In genomic region chr11:81152021-81152385, GRCm38 (mm10) we compare ENCODE assay signal across 8 mouse cellular contexts.
A peak's percentile ranks its signal among the peaks of the same experiment; 100 is the strongest.
DNase-seq lines count a peak whose midpoint lies in the region; ATAC-seq and TF ChIP-seq lines count a peak whose summit lies in the region.

No protein-coding gene starts in this region.

- peak; percentile 25; the same call in 1 of the 2 replicates for ATAC-seq in lung, postnatal 0 days
- ATAC-seq in forebrain, postnatal 0 days, result peak; percentile 44
- ATAC-seq in intestine, embryonic 14.5 days (replicated peaks; ENCODE audit: low FRiP score, low TSS enrichment, low read depth), result peak; percentile 8; the same call in 1 of the 2 replicates
- ATAC-seq in limb, embryonic 13.5 days (ENCODE audit: low FRiP score, low read depth), result no peak
- ATAC-seq in activated CD4-positive, CD25-positive, alpha-beta regulatory T cell, adult 4 months, result no peak

- no peak for TF ChIP-seq POLR2A in olfactory bulb, adult 2 months (IDR thresholded peaks at IDR 0.05; ENCODE audit: insufficient read depth, low read depth, low read length)

- 3% methylated on average over 26 of the region's 42 CpGs for WGBS in lung, postnatal 0 days
- under 1% methylated on average over 30 of the region's 42 CpGs for WGBS in forebrain, postnatal 0 days
- WGBS in intestine, embryonic 14.5 days, result under 1% methylated on average over 42 of the region's 42 CpGs
- WGBS in limb, embryonic 13.5 days, result 0% methylated on average over 31 of the region's 42 CpGs
- under 1% methylated on average over 42 of the region's 42 CpGs for WGBS in olfactory bulb, adult 2 months

- no peak overlapping the region for H3K9ac ChIP-seq in lung, postnatal 0 days (replicated peaks; ENCODE audit: low read depth)
- H3K9ac ChIP-seq in forebrain, postnatal 0 days, result peak overlapping the region; percentile 60
- H3K9ac ChIP-seq in intestine, embryonic 14.5 days (ENCODE audit: low read length), result peak overlapping the region; percentile 34
- H3K9ac ChIP-seq in limb, embryonic 13.5 days, result peak overlapping the region; percentile 55

- no peaks in the 10 kb centered on the region; the same call in 1 of the 2 replicates for H3K4me1 ChIP-seq in lung, postnatal 0 days (ENCODE audit: insufficient read depth, low read depth, low read length)
- H3K4me1 ChIP-seq in forebrain, postnatal 0 days (ENCODE audit: insufficient read depth), result peaks cover 3% of the 10 kb centered on the region; the same call in 1 of the 2 replicates
- H3K4me1 ChIP-seq in intestine, embryonic 14.5 days (replicated peaks; ENCODE audit: control insufficient read depth, insufficient read depth, low read length), result 0 out of 2 replicates have a peak, but pooled peaks cover 3% of the 10 kb centered on the region
- peaks cover 35% of the 10 kb centered on the region for H3K4me1 ChIP-seq in limb, embryonic 13.5 days
- peaks cover 16% of the 10 kb centered on the region for H3K4me1 ChIP-seq in olfactory bulb, adult 2 months (ENCODE audit: control insufficient read depth, insufficient read depth, low read length)

- DNase-seq in lung, postnatal 0 days (ENCODE audit: low spot score), result no peak
- DNase-seq in lung, postnatal 36 days, result no peak
- peak; percentile 39 for DNase-seq in cerebellum, adult 9-10 months
- peak; percentile 65 for DNase-seq in forebrain, postnatal 0 days
- DNase-seq in intestine, embryonic 14.5 days (ENCODE audit: low spot score), result peak; percentile 69

- peak overlapping the region; percentile 33 for H3K4me3 ChIP-seq in lung, postnatal 0 days (ENCODE audit: low read depth, low read length)
- peak overlapping the region; percentile 63 for H3K4me3 ChIP-seq in forebrain, postnatal 0 days (ENCODE audit: low read depth, low read length)
- peak overlapping the region; percentile 49 for H3K4me3 ChIP-seq in intestine, embryonic 14.5 days (ENCODE audit: low read depth, low read length)
- H3K4me3 ChIP-seq in limb, embryonic 13.5 days, result peak overlapping the region; percentile 53
- H3K4me3 ChIP-seq in olfactory bulb, adult 2 months (ENCODE audit: insufficient read depth, low read depth, low read length), result peak overlapping the region; percentile 55

- TF ChIP-seq CTCF in lung, postnatal 0 days (IDR thresholded peaks at IDR 0.05), result no peak
- TF ChIP-seq CTCF in forebrain, postnatal 0 days (IDR thresholded peaks at IDR 0.05; ENCODE audit: low read depth), result peak; percentile 63
- TF ChIP-seq CTCF in olfactory bulb, adult 2 months (IDR thresholded peaks at IDR 0.05; ENCODE audit: insufficient read depth, low read depth, low read length), result peak; percentile 70; the same call in 1 of the 2 replicates

- no peak overlapping the region for H3K27ac ChIP-seq in lung, postnatal 0 days (ENCODE audit: low read length)
- peak overlapping the region; percentile 64 for H3K27ac ChIP-seq in forebrain, postnatal 0 days (ENCODE audit: low read depth, low read length)
- no peak overlapping the region for H3K27ac ChIP-seq in intestine, embryonic 14.5 days (ENCODE audit: low read depth)
- H3K27ac ChIP-seq in limb, embryonic 13.5 days, result no peak overlapping the region
- peak overlapping the region; percentile 18 for H3K27ac ChIP-seq in olfactory bulb, adult 2 months (ENCODE audit: insufficient read depth, low read depth, low read length)

- no peaks in the 10 kb centered on the region for H3K9me3 ChIP-seq in lung, postnatal 0 days (ENCODE audit: low read length)
- no peaks in the 10 kb centered on the region for H3K9me3 ChIP-seq in forebrain, postnatal 0 days (ENCODE audit: low read length)
- H3K9me3 ChIP-seq in intestine, embryonic 14.5 days (ENCODE audit: control insufficient read depth, low read length), result no peaks in the 10 kb centered on the region
- H3K9me3 ChIP-seq in limb, embryonic 13.5 days, result no peaks in the 10 kb centered on the region

- TF ChIP-seq EP300 in lung, postnatal 0 days (IDR thresholded peaks at IDR 0.05), result no peak

- H3K36me3 ChIP-seq in lung, postnatal 0 days (ENCODE audit: insufficient read depth, low read length), result no peaks in the 10 kb centered on the region
- no peaks in the 10 kb centered on the region for H3K36me3 ChIP-seq in forebrain, postnatal 0 days (ENCODE audit: insufficient read depth)
- H3K36me3 ChIP-seq in intestine, embryonic 14.5 days (ENCODE audit: control insufficient read depth, insufficient read depth, low read length), result no peaks in the 10 kb centered on the region
- no peaks in the 10 kb centered on the region for H3K36me3 ChIP-seq in limb, embryonic 13.5 days

- H3K27me3 ChIP-seq in lung, postnatal 0 days (replicated peaks; ENCODE audit: insufficient read depth, low read length), result peaks cover 41% of the 10 kb centered on the region
- peaks cover 6% of the 10 kb centered on the region for H3K27me3 ChIP-seq in forebrain, postnatal 0 days (ENCODE audit: insufficient read depth, low read length)
- peaks cover 81% of the 10 kb centered on the region for H3K27me3 ChIP-seq in intestine, embryonic 14.5 days (replicated peaks; ENCODE audit: control insufficient read depth, insufficient read depth, low read length)
- H3K27me3 ChIP-seq in limb, embryonic 13.5 days, result peaks cover 88% of the 10 kb centered on the region

- H3K4me2 ChIP-seq in lung, postnatal 0 days (replicated peaks; ENCODE audit: low read depth, low read length), result peak overlapping the region; percentile 67
- peak overlapping the region; percentile 97 for H3K4me2 ChIP-seq in forebrain, postnatal 0 days (ENCODE audit: low read depth)
- peak overlapping the region; percentile 85 for H3K4me2 ChIP-seq in intestine, embryonic 14.5 days (ENCODE audit: low read length)
- peak overlapping the region; percentile 91 for H3K4me2 ChIP-seq in limb, embryonic 13.5 days (replicated peaks)

Comparison
In these comparisons a context has a peak if more than half of its experiments do, and no peak if none do; other contexts are left out.
1. ATAC-seq: peak in lung, postnatal 0 days (single experiment), forebrain, postnatal 0 days (single experiment) and intestine, embryonic 14.5 days (single experiment); none in limb, embryonic 13.5 days (single experiment) and activated CD4-positive, CD25-positive, alpha-beta regulatory T cell, adult 4 months (single experiment).
2. DNase-seq: peak in cerebellum, adult 9-10 months (single experiment), forebrain, postnatal 0 days (single experiment) and intestine, embryonic 14.5 days (single experiment); none in lung, postnatal 0 days (single experiment) and lung, postnatal 36 days (single experiment).
3. H3K27ac ChIP-seq: peak in forebrain, postnatal 0 days (single experiment) and olfactory bulb, adult 2 months (single experiment); none in lung, postnatal 0 days (single experiment), intestine, embryonic 14.5 days (single experiment) and limb, embryonic 13.5 days (single experiment).
4. Peak in every context shown above with its lines, with median percentiles within 50 percentile points of each other: H3K4me2 ChIP-seq and H3K4me3 ChIP-seq.